Mouse (Mus musculus) spleen, adult 2 months (tissue): ENCODE results near the gene Nrap.

Experiments
- CTCF ChIP-seq: fragments of 200-500 bp; IDR thresholded peaks from 2 replicates; pipeline ENCODE4 v1.5.1; 2011; ENCODE audit warnings: mild to moderate bottlenecking, inconsistent platforms; ENCODE audit not compliant: insufficient read depth, insufficient read length, insufficient replicate concordance; ENCODE audit errors: extremely low read depth
- POLR2A ChIP-seq: fragments of 200-500 bp; IDR thresholded peaks from 2 replicates; pipeline ENCODE4 v1.6.1; 2011; ENCODE audit warnings: low read depth, low read length, inconsistent platforms

GRCm38 (mm10) chr19:56418404-56418803 lies 28.6 kb upstream of the Nrap start:
- TF ChIP-seq CTCF: no peak
- TF ChIP-seq POLR2A: no peak
